Mouse (Mus musculus): Measurements from ENCODE around the gene Bspry.
A peak's percentile ranks its signal among the peaks of the same experiment; 100 is the strongest.

Gene Bspry

GRCm38 (mm10) chr4:62517538-62518415 lies 37.9 kb downstream of the Bspry start:
- DNase-seq = no peak

- DNase-seq = peak; percentile 59 to 66
Observed at GRCm38 (mm10) chr4:62518416-62519121, 38.7 kb downstream of the Bspry start.

GRCm38 (mm10) chr4:62519122-62519848 lies 39.4 kb downstream of the Bspry start:
- no peak for DNase-seq

GRCm38 (mm10) chr4:62519849-62520233 lies 40.0 kb downstream of the Bspry start, which contains the start of gene Alad:
Gene Alad, minus strand, starts transcription at chr4:62519918.
- peak; percentile 82 to 86 for DNase-seq

- no peak for DNase-seq
Observed at GRCm38 (mm10) chr4:62520892-62521400, 41.1 kb downstream of the Bspry start.

- DNase-seq = peak; percentile 98
Observed at GRCm38 (mm10) chr4:62524651-62525488, 45.0 kb downstream of the Bspry start, which contains the start of the genes Pole3 and 4933430I17Rik. Gene Pole3, minus strand, starts transcription at chr4:62525068. Gene 4933430I17Rik, plus strand, starts transcription at chr4:62525369.

- DNase-seq = no peak
Observed at GRCm38 (mm10) chr4:62525489-62525811, 45.6 kb downstream of the Bspry start.

- no peak for DNase-seq
Observed at GRCm38 (mm10) chr4:62526256-62526655, 46.4 kb downstream of the Bspry start.

- no peak for DNase-seq
Observed at GRCm38 (mm10) chr4:62527655-62528054, 47.8 kb downstream of the Bspry start.

GRCm38 (mm10) chr4:62533729-62534128 lies 53.9 kb downstream of the Bspry start:
- no peak for DNase-seq

- DNase-seq = peak; percentile 53 to 61
Observed at GRCm38 (mm10) chr4:62541802-62542201, 61.9 kb downstream of the Bspry start.

- DNase-seq = no peak
Observed at GRCm38 (mm10) chr4:62543782-62544181, 63.9 kb downstream of the Bspry start.

GRCm38 (mm10) chr4:62544801-62545200 lies 64.9 kb downstream of the Bspry start:
- no peak for DNase-seq
